9 mouse cellular contexts compared by ENCODE assay signal in the genomic region with DNA sequence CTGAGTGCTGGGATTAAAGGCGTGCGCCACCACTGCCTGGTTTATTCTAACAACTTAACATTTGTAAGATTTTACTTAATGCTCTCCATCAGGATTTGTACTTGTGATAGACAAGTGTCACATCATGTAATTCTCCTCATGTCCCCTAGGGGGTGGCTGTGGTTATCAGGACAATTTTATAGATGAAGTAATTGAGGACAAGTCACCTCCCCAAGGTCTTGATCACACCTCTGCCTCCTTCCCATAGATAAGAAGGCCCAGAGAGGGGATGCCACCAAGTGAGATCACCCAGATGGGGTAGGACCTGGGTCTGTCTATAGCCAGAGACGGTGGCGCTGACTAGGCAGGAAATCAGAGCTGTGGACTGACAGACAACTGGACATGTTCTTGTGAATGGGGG. TPM values are rescaled to one million over a fixed set of nuclear protein-coding genes. Genes with fewer than 3 reads are reported as not detected.
DNase-seq lines count a peak whose midpoint lies in the region; ATAC-seq lines count a peak whose summit lies in the region.
"Had no signal": no experiment of that assay in that cellular context is flagged by ENCODE, and none has a peak within 500 bp of the region (broad histone marks: within the 10 kb centered on the region; RNA-seq: fewer than 3 reads in every experiment).

No protein-coding gene starts in this region.

- no peak overlapping the region for H3K9ac ChIP-seq in kidney, embryonic 14.5 days (ENCODE audit: low read depth, low read length)
- H3K9ac ChIP-seq in midbrain, embryonic 11.5 days (ENCODE audit: low read length), result no peak overlapping the region
- H3K9ac ChIP-seq: lung, embryonic 15.5 days had no signal

- no peaks in the 10 kb centered on the region for H3K27me3 ChIP-seq in kidney, embryonic 14.5 days (ENCODE audit: control insufficient read depth, insufficient read depth, low read length)
- no peaks in the 10 kb centered on the region for H3K27me3 ChIP-seq in limb, embryonic 10.5 days (ENCODE audit: low read depth, poor library complexity, severe bottlenecking)
- no peaks in the 10 kb centered on the region for H3K27me3 ChIP-seq in midbrain, embryonic 11.5 days (ENCODE audit: control insufficient read depth, insufficient read depth, low read length)
- H3K27me3 ChIP-seq: lung, embryonic 15.5 days had no signal

- H3K4me3 ChIP-seq in kidney, embryonic 14.5 days (ENCODE audit: low read length), result no peak overlapping the region
- H3K4me3 ChIP-seq in limb, embryonic 10.5 days, result no peak overlapping the region
- H3K4me3 ChIP-seq in midbrain, embryonic 11.5 days (ENCODE audit: low read depth, low read length), result no peak overlapping the region
- H3K4me3 ChIP-seq: lung, embryonic 15.5 days had no signal

- no peak overlapping the region for H3K4me2 ChIP-seq in kidney, embryonic 14.5 days (replicated peaks; ENCODE audit: low read depth, low read length)
- H3K4me2 ChIP-seq in midbrain, embryonic 11.5 days, result no peak overlapping the region
- H3K4me2 ChIP-seq: lung, embryonic 15.5 days had no signal

- peak; percentile 68 for DNase-seq in CD4-positive, CD25-positive, alpha-beta regulatory T cell, adult 2 months (ENCODE audit: low read depth, low spot score)
- no peak for DNase-seq in kidney, postnatal 14 days
- DNase-seq in MN1 (ENCODE audit: low spot score), result peak; percentile 56
- DNase-seq in limb, embryonic 10.5 days (ENCODE audit: low spot score), result no peak
- no peak for DNase-seq in midbrain, embryonic 11.5 days (ENCODE audit: low spot score, missing footprints)
- no peak for DNase-seq in right cerebral cortex, postnatal 10 days (ENCODE audit: low spot score in 2 of 2)

- peaks cover 10% of the 10 kb centered on the region; the same call in 1 of the 2 replicates for H3K4me1 ChIP-seq in kidney, embryonic 14.5 days (ENCODE audit: control insufficient read depth, insufficient read depth, low read length)
- H3K4me1 ChIP-seq in limb, embryonic 10.5 days, result peaks cover 14% of the 10 kb centered on the region
- H3K4me1 ChIP-seq in midbrain, embryonic 11.5 days (ENCODE audit: control insufficient read depth, insufficient read depth, low read length), result no peaks in the 10 kb centered on the region
- H3K4me1 ChIP-seq: lung, embryonic 15.5 days had no signal

- WGBS in kidney, embryonic 14.5 days, result 74% methylated on average over 4 of the region's 4 CpGs
- 64% methylated on average over 4 of the region's 4 CpGs for WGBS in limb, embryonic 10.5 days
- WGBS in midbrain, embryonic 11.5 days, result 82% methylated on average over 4 of the region's 4 CpGs

- no peaks in the 10 kb centered on the region for H3K9me3 ChIP-seq in kidney, embryonic 14.5 days (ENCODE audit: control insufficient read depth, low read length)
- no peaks in the 10 kb centered on the region for H3K9me3 ChIP-seq in limb, embryonic 10.5 days (replicated peaks)
- H3K9me3 ChIP-seq in midbrain, embryonic 11.5 days (ENCODE audit: control insufficient read depth, low read length), result no peaks in the 10 kb centered on the region
- H3K9me3 ChIP-seq: lung, embryonic 15.5 days had no signal

- peaks cover 6% of the 10 kb centered on the region; the same call in 1 of the 2 replicates for H3K36me3 ChIP-seq in kidney, embryonic 14.5 days (ENCODE audit: control insufficient read depth, insufficient read depth, low read length)
- H3K36me3 ChIP-seq in limb, embryonic 10.5 days, result peaks cover 89% of the 10 kb centered on the region
- H3K36me3 ChIP-seq in midbrain, embryonic 11.5 days (ENCODE audit: control insufficient read depth, insufficient read depth, low read length), result peaks cover 5% of the 10 kb centered on the region
- H3K36me3 ChIP-seq: lung, embryonic 15.5 days had no signal

- 0 out of 2 replicates have a peak overlapping the region, but pooled peaks have one; percentile 24 for H3K27ac ChIP-seq in kidney, embryonic 14.5 days (ENCODE audit: low read depth, low read length)
- peak overlapping the region; percentile 67; the same call in 1 of the 2 replicates for H3K27ac ChIP-seq in limb, embryonic 10.5 days
- H3K27ac ChIP-seq in midbrain, embryonic 11.5 days (ENCODE audit: low read depth, low read length), result no peak overlapping the region
- H3K27ac ChIP-seq: lung, embryonic 15.5 days had no signal

- no peak for ATAC-seq in CD4-positive, CD25-positive, alpha-beta regulatory T cell, adult 4 months
- ATAC-seq in kidney, embryonic 14.5 days (ENCODE audit: low FRiP score, low TSS enrichment), result peak; percentile 21; the same call in 1 of the 2 replicates
- ATAC-seq in midbrain, embryonic 11.5 days (ENCODE audit: low FRiP score), result no peak

RNA-seq across cellular contexts. Expression of gene Triobp, which starts 8.8 kb away (rescaled TPM):
- 10 to 100 TPM; 15.6 to 20.0 TPM for polyA plus RNA-seq in CD4-positive, CD25-positive, alpha-beta regulatory T cell, adult 4 months (2017; shearing (Covaris generic))
- polyA plus RNA-seq in kidney, embryonic 14.5 days (2014; fragmentation: Nextera tagmentation; extraction: Ambion mirVana), result 50.6 and 54.9 TPM in 2 replicates
- 47.9 and 54.6 TPM in 2 replicates for polyA plus RNA-seq in limb, embryonic 10.5 days (2016; fragmentation: Nextera tagmentation; extraction: Ambion mirVana)
- polyA plus RNA-seq in midbrain, embryonic 11.5 days (2014; fragmentation: Nextera tagmentation; extraction: Ambion mirVana), result 33.2 and 34.8 TPM in 2 replicates

RNA-seq across cellular contexts. Expression of gene Nol12, which starts 21.6 kb away (rescaled TPM):
- 10 to 100 TPM; 45.5 to 46.5 TPM for polyA plus RNA-seq in CD4-positive, CD25-positive, alpha-beta regulatory T cell, adult 4 months (2017; shearing (Covaris generic))
- 55.8 and 64.6 TPM in 2 replicates for polyA plus RNA-seq in kidney, embryonic 14.5 days (2014; fragmentation: Nextera tagmentation; extraction: Ambion mirVana)
- polyA plus RNA-seq in limb, embryonic 10.5 days (2016; fragmentation: Nextera tagmentation; extraction: Ambion mirVana), result 70.6 and 84.9 TPM in 2 replicates
- 58.3 and 62.7 TPM in 2 replicates for polyA plus RNA-seq in midbrain, embryonic 11.5 days (2014; fragmentation: Nextera tagmentation; extraction: Ambion mirVana)

RNA-seq across cellular contexts. Expression of gene Lgals1, which starts 29.8 kb away (rescaled TPM):
- 100 to 1,000 TPM; 366 to 481 TPM for polyA plus RNA-seq in CD4-positive, CD25-positive, alpha-beta regulatory T cell, adult 4 months (2017; shearing (Covaris generic))
- polyA plus RNA-seq in kidney, embryonic 14.5 days (2014; fragmentation: Nextera tagmentation; extraction: Ambion mirVana), result 584 and 814 TPM in 2 replicates
- 292 and 458 TPM in 2 replicates for polyA plus RNA-seq in limb, embryonic 10.5 days (2016; fragmentation: Nextera tagmentation; extraction: Ambion mirVana)
- 360 and 382 TPM in 2 replicates for polyA plus RNA-seq in midbrain, embryonic 11.5 days (2014; fragmentation: Nextera tagmentation; extraction: Ambion mirVana)

RNA-seq across cellular contexts. Expression of gene Pdxp, which starts 42.6 kb away (rescaled TPM):
- 1 to 10 TPM; 2.3 to 2.7 TPM for polyA plus RNA-seq in CD4-positive, CD25-positive, alpha-beta regulatory T cell, adult 4 months (2017; shearing (Covaris generic))
- polyA plus RNA-seq in kidney, embryonic 14.5 days (2014; fragmentation: Nextera tagmentation; extraction: Ambion mirVana), result 20.5 and 25.8 TPM in 2 replicates
- polyA plus RNA-seq in limb, embryonic 10.5 days (2016; fragmentation: Nextera tagmentation; extraction: Ambion mirVana), result 37.1 and 40.8 TPM in 2 replicates
- polyA plus RNA-seq in midbrain, embryonic 11.5 days (2014; fragmentation: Nextera tagmentation; extraction: Ambion mirVana), result 32.6 and 33.8 TPM in 2 replicates

RNA-seq across cellular contexts. Expression of gene Sh3bp1, which starts 56.8 kb away (rescaled TPM):
- 10 to 100 TPM; 49.5 to 59.0 TPM for polyA plus RNA-seq in CD4-positive, CD25-positive, alpha-beta regulatory T cell, adult 4 months (2017; shearing (Covaris generic))
- 32.7 and 38.5 TPM in 2 replicates for polyA plus RNA-seq in kidney, embryonic 14.5 days (2014; fragmentation: Nextera tagmentation; extraction: Ambion mirVana)
- 51.1 and 51.2 TPM in 2 replicates for polyA plus RNA-seq in limb, embryonic 10.5 days (2016; fragmentation: Nextera tagmentation; extraction: Ambion mirVana)
- polyA plus RNA-seq in midbrain, embryonic 11.5 days (2014; fragmentation: Nextera tagmentation; extraction: Ambion mirVana), result 9.1 and 10.3 TPM in 2 replicates

Comparison
In these comparisons a context has a peak if more than half of its experiments do, and no peak if none do; other contexts are left out.
1. DNase-seq: peak in CD4-positive, CD25-positive, alpha-beta regulatory T cell, adult 2 months (single experiment) and MN1 (single experiment); none in kidney, postnatal 14 days (single experiment), limb, embryonic 10.5 days (single experiment), midbrain, embryonic 11.5 days (single experiment) and right cerebral cortex, postnatal 10 days (0 of 2).